Mouse (Mus musculus) heart, postnatal 10 days (tissue): ENCODE results near the gene Cxcr3. TPM values are rescaled to one million over a fixed set of nuclear protein-coding genes. Genes with fewer than 3 reads are reported as not detected.

Source experiments
- total RNA-seq, 2 experiments: library from RNA; stranded (reverse); gene quantifications; 2 replicates each; pipeline ENCODE4 v1.2.3; 2021

Gene Cxcr3
- total RNA-seq, 2 experiments from 2014 or later, result 0.14 to 0.25 TPM

Other genes starting within 250 kb of the Cxcr3 start
- gene Taf1, start 201.5 kb downstream of the Cxcr3 start, total RNA-seq, result 10 to 100 TPM; 18.9 to 22.0 TPM
- gene Ogt, start 94.2 kb downstream of the Cxcr3 start, total RNA-seq, result 10 to 100 TPM; 81.7 to 89.5 TPM
- not detected for gene Gm4779, start 60.2 kb upstream of the Cxcr3 start, total RNA-seq
- gene 8030474K03Rik, start 60.4 kb upstream of the Cxcr3 start, total RNA-seq, result not detected
- gene Nhsl2, start 115.1 kb upstream of the Cxcr3 start, total RNA-seq, result 1 to 10 TPM; 7.5 to 9.9 TPM